Mouse (Mus musculus): ENCODE measurements around the gene Cers5. TPM values are rescaled to one million over a fixed set of nuclear protein-coding genes. Genes with fewer than 3 reads are reported as not detected.

The Cers5 gene
- polyA plus RNA-seq, 1 experiment = 44.5 TPM

DNA sequence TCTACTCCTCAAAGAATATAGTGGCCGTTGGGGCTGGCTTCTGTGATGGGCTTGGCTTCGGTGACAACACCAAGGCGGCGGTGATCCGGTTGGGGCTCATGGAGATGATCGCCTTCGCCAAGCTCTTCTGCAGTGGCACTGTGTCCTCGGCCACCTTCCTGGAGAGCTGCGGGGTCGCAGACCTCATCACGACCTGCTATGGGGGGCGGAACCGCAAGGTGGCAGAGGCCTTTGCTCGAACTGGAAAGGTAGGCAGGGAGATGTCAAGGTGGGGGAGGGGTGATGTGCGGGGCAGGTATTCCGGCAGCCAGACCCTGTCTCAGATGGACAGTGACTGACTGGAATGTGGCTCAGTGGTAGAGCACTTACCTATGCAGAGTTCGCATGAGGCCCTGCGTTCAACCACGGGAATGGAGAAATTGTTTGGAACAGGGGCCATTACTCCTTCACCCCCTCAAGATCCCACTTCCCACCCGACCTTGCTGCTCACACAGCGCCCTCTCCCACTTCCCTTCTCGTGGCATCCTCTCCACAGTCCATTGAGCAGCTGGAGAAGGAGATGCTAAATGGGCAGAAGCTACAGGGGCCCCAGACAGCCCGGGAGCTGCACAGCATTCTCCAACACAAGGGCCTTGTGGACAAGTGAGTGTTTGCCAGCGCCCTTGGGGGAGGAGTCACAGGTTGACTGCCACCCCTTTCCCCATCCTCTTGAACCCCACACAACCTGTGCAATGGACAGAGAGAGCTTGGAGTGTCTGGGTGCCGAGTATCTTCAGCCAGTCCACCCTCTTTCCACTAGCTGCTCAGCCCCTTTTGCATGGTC, 50.6 kb downstream of the Cers5 start:
- Histone ChIP-seq H3K27ac (ENCODE audit: insufficient read depth, low read length) (no peak overlapping the region), H3K4me3 (ENCODE audit: insufficient read depth, low read length) (no peak overlapping the region), H3K4me1 (ENCODE audit: control insufficient read depth, insufficient read depth, low read length) (peaks cover 7% of the 10 kb centered on the region)
- TF ChIP-seq CTCF (IDR thresholded peaks at IDR 0.05; ENCODE audit: extremely low read depth, insufficient read depth, low read length) (no peak), POLR2A (IDR thresholded peaks at IDR 0.05; ENCODE audit: extremely low read depth, insufficient read depth, low read length) (no peak)

GRCm38 (mm10) chr15:99719865-99720264, 52.8 kb downstream of the Cers5 start:
- Histone ChIP-seq H3K27ac (ENCODE audit: insufficient read depth, low read length) (no peak overlapping the region), H3K4me1 (ENCODE audit: control insufficient read depth, insufficient read depth, low read length) (peaks cover 16% of the 10 kb centered on the region), H3K4me3 (ENCODE audit: insufficient read depth, low read length) (no peak overlapping the region)
- TF ChIP-seq POLR2A (IDR thresholded peaks at IDR 0.05; ENCODE audit: extremely low read depth, insufficient read depth, low read length) (no peak), CTCF (IDR thresholded peaks at IDR 0.05; ENCODE audit: extremely low read depth, insufficient read depth, low read length) (no peak)

DNA sequence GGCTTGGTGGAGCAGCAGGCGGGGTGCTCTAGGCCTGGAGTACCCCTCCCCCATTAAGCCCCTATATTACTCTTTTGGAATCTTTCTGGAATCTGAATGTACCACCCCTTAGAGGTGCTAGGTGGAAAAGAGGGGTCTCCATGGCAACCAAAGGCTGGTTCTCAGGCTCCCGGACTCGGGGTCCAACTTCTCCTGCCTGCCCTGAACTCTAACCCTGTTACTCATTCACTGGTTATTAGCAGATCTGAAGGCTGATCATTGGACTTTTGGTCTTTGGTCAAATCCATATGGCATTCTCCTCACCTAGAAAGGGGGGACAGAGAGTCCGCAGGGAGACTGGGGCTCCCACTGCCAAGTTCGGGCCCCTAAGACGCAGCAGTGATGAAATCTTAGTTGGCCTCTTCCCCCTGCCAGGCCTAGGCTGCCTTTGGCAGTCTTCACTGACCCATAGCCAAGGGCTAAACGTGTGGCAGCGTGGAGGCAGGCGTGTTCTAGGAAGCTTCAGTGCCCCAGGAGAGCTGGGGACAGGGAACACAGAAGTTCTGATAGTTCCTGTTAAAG, 54.1 kb downstream of the Cers5 start:
- no peak for TF ChIP-seq POLR2A (IDR thresholded peaks at IDR 0.05; ENCODE audit: extremely low read depth, insufficient read depth, low read length)
- no peak for TF ChIP-seq CTCF (IDR thresholded peaks at IDR 0.05; ENCODE audit: extremely low read depth, insufficient read depth, low read length)
- H3K27ac ChIP-seq (ENCODE audit: insufficient read depth, low read length) = peak overlapping the region; percentile 76
- peaks cover 16% of the 10 kb centered on the region for H3K4me1 ChIP-seq (ENCODE audit: control insufficient read depth, insufficient read depth, low read length)
- peak overlapping the region; percentile 44; the same call in 1 of the 2 replicates for H3K4me3 ChIP-seq (ENCODE audit: insufficient read depth, low read length)

- TF ChIP-seq POLR2A (IDR thresholded peaks at IDR 0.05; ENCODE audit: extremely low read depth, insufficient read depth, low read length) = peak; percentile 86
- TF ChIP-seq CTCF (IDR thresholded peaks at IDR 0.05; ENCODE audit: extremely low read depth, insufficient read depth, low read length) = no peak
- Histone ChIP-seq H3K27ac (ENCODE audit: insufficient read depth, low read length) (peak within 1 kb of the TSS; percentile 87), H3K4me1 (ENCODE audit: control insufficient read depth, insufficient read depth, low read length) (peaks cover 13% of the 10 kb centered on the region), H3K4me3 (ENCODE audit: insufficient read depth, low read length) (peak within 1 kb of the TSS; percentile 44)
Observed at GRCm38 (mm10) chr15:99717386-99718334, 55.0 kb downstream of the Cers5 start, which contains the start of gene Gpd1. Gene Gpd1, plus strand, starts transcription at chr15:99717515.

GRCm38 (mm10) chr15:99716814-99717213, 55.9 kb downstream of the Cers5 start:
- Histone ChIP-seq H3K4me1 (ENCODE audit: control insufficient read depth, insufficient read depth, low read length) (peaks cover 13% of the 10 kb centered on the region), H3K27ac (ENCODE audit: insufficient read depth, low read length) (peak overlapping the region; percentile 87), H3K4me3 (ENCODE audit: insufficient read depth, low read length) (peak overlapping the region; percentile 44; the same call in 1 of the 2 replicates)
- TF ChIP-seq POLR2A (IDR thresholded peaks at IDR 0.05; ENCODE audit: extremely low read depth, insufficient read depth, low read length) (peak; percentile 60; the same call in 1 of the 2 replicates), CTCF (IDR thresholded peaks at IDR 0.05; ENCODE audit: extremely low read depth, insufficient read depth, low read length) (no peak)

GRCm38 (mm10) chr15:99715982-99716746, 56.5 kb downstream of the Cers5 start:
- TF ChIP-seq POLR2A (IDR thresholded peaks at IDR 0.05; ENCODE audit: extremely low read depth, insufficient read depth, low read length) (no peak), CTCF (IDR thresholded peaks at IDR 0.05; ENCODE audit: extremely low read depth, insufficient read depth, low read length) (no peak)
- peak overlapping the region; percentile 87 for H3K27ac ChIP-seq (ENCODE audit: insufficient read depth, low read length)
- no peak overlapping the region for H3K4me3 ChIP-seq (ENCODE audit: insufficient read depth, low read length)
- peaks cover 13% of the 10 kb centered on the region for H3K4me1 ChIP-seq (ENCODE audit: control insufficient read depth, insufficient read depth, low read length)

- TF ChIP-seq POLR2A (IDR thresholded peaks at IDR 0.05; ENCODE audit: extremely low read depth, insufficient read depth, low read length) (0 out of 2 replicates have a peak, but pooled peaks have one; percentile 11), CTCF (IDR thresholded peaks at IDR 0.05; ENCODE audit: extremely low read depth, insufficient read depth, low read length) (no peak)
- no peak overlapping the region for H3K4me3 ChIP-seq (ENCODE audit: insufficient read depth, low read length)
- peaks cover 13% of the 10 kb centered on the region for H3K4me1 ChIP-seq (ENCODE audit: control insufficient read depth, insufficient read depth, low read length)
- H3K27ac ChIP-seq (ENCODE audit: insufficient read depth, low read length) = peak overlapping the region; percentile 87
Observed at GRCm38 (mm10) chr15:99715361-99715865, 57.3 kb downstream of the Cers5 start.

DNA sequence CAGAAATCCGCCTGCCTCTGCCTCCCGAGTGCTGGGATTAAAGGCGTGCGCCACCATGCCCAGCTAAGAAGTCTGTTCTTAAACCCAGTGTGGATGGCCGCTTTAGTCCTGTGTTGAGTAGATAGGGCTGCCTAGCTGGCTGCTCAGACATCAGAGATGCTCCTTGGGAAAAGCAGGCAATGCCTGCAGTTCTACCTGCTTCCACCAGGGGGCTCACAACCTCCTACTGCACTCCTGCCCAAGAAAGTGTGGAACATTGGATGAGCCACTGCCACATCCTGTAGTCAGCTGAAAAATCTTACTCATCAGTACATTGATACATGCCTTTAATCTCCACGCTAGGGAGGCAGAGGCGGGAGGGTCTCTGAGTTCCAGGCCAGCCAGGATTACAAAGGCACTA, 57.8 kb downstream of the Cers5 start:
- peaks cover 13% of the 10 kb centered on the region for H3K4me1 ChIP-seq (ENCODE audit: control insufficient read depth, insufficient read depth, low read length)
- H3K27ac ChIP-seq (ENCODE audit: insufficient read depth, low read length) = peak overlapping the region; percentile 87
- no peak overlapping the region for H3K4me3 ChIP-seq (ENCODE audit: insufficient read depth, low read length)
- TF ChIP-seq POLR2A (IDR thresholded peaks at IDR 0.05; ENCODE audit: extremely low read depth, insufficient read depth, low read length) (no peak), CTCF (IDR thresholded peaks at IDR 0.05; ENCODE audit: extremely low read depth, insufficient read depth, low read length) (peak; percentile 95)
